ENCODE assay signal across 8 mouse cellular contexts in the genomic region with DNA sequence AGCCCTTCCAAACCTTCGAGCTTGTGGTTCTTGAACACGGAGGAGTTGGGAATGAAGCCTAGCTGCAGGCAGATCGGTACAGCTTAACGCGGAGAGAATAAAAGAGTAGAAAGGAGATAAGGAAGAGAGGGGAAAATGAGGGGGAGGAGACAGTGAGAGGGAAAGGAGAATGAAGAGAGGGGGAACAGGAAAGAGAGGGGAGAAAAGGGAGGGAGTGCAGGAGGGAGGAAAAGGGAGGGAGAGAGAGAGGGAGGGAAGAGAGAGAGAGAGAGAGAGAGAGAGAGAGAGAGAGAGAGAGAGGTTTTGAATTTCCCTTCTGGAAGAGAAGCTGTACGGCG. TPM values are rescaled to one million over a fixed set of nuclear protein-coding genes. Genes with fewer than 3 reads are reported as not detected.
DNase-seq lines count a peak whose midpoint lies in the region; ATAC-seq and TF ChIP-seq lines count a peak whose summit lies in the region.

A gene (plus strand): TSS at position 301 of the 338 bp plus-strand sequence.

- H3K9me3 ChIP-seq in heart, embryonic 11.5 days (replicated peaks; ENCODE audit: control insufficient read depth, low read length), result no peaks in the 10 kb centered on the region
- no peaks in the 10 kb centered on the region for H3K9me3 ChIP-seq in ES-E14 (ENCODE audit: control insufficient read depth, insufficient read depth, low read depth, low read length)
- H3K9me3 ChIP-seq in forebrain, embryonic 16.5 days (ENCODE audit: control insufficient read depth, low read length), result no peaks in the 10 kb centered on the region
- H3K9me3 ChIP-seq in limb, embryonic 15.5 days, result no peaks in the 10 kb centered on the region

- H3K4me2 ChIP-seq in heart, embryonic 11.5 days, result peak within 1 kb of the TSS; percentile 66
- peak within 1 kb of the TSS; percentile 69 for H3K4me2 ChIP-seq in forebrain, embryonic 16.5 days (ENCODE audit: low read length)
- peak within 1 kb of the TSS; percentile 61 for H3K4me2 ChIP-seq in limb, embryonic 15.5 days

- no peak for ATAC-seq in heart, embryonic 11.5 days (replicated peaks; ENCODE audit: insufficient number of reproducible peaks, low FRiP score, low TSS enrichment)
- ATAC-seq in forebrain, embryonic 16.5 days, result no peak; the same call in 1 of the 2 replicates
- ATAC-seq in limb, embryonic 15.5 days (ENCODE audit: insufficient number of reproducible peaks, low FRiP score, low TSS enrichment, low read depth), result no peak

- H3K27me3 ChIP-seq in heart, embryonic 11.5 days (ENCODE audit: control insufficient read depth, insufficient read depth, low read length), result peaks cover 35% of the 10 kb centered on the region
- H3K27me3 ChIP-seq in forebrain, embryonic 16.5 days (replicated peaks; ENCODE audit: control insufficient read depth, insufficient read depth, low read length), result no peaks in the 10 kb centered on the region
- H3K27me3 ChIP-seq in limb, embryonic 15.5 days, result peaks cover 53% of the 10 kb centered on the region

- H3K36me3 ChIP-seq in heart, embryonic 11.5 days (ENCODE audit: control insufficient read depth, insufficient read depth, low read length), result no peaks in the 10 kb centered on the region
- H3K36me3 ChIP-seq in ES-E14 (ENCODE audit: control insufficient read depth, insufficient read depth, low read length, poor library complexity, severe bottlenecking), result no peaks in the 10 kb centered on the region
- no peaks in the 10 kb centered on the region for H3K36me3 ChIP-seq in forebrain, embryonic 16.5 days (ENCODE audit: control insufficient read depth, insufficient read depth)
- H3K36me3 ChIP-seq in limb, embryonic 15.5 days, result no peaks in the 10 kb centered on the region

- 5% methylated on average over 7 of the region's 7 CpGs for WGBS in heart, embryonic 11.5 days (ENCODE audit: insufficient replicate concordance)
- 3% methylated on average over 6 of the region's 7 CpGs for WGBS in forebrain, embryonic 16.5 days
- 6% methylated on average over 5 of the region's 7 CpGs for WGBS in limb, embryonic 15.5 days

- no peak within 1 kb of the TSS for H3K27ac ChIP-seq in heart, embryonic 11.5 days (ENCODE audit: low read depth, low read length)
- H3K27ac ChIP-seq in ES-E14 (ENCODE audit: insufficient read depth, low read depth, low read length, poor library complexity, severe bottlenecking), result no peak within 1 kb of the TSS
- peak within 1 kb of the TSS; percentile 88 for H3K27ac ChIP-seq in forebrain, embryonic 16.5 days (ENCODE audit: low read length)
- H3K27ac ChIP-seq in limb, embryonic 15.5 days, result no peak within 1 kb of the TSS

- H3K9ac ChIP-seq in heart, embryonic 11.5 days (ENCODE audit: low read depth, low read length), result no peak within 1 kb of the TSS
- H3K9ac ChIP-seq in ES-E14 (ENCODE audit: insufficient read depth, low read depth, low read length, poor library complexity, severe bottlenecking), result no peak within 1 kb of the TSS
- peak within 1 kb of the TSS; percentile 80 for H3K9ac ChIP-seq in forebrain, embryonic 16.5 days (replicated peaks; ENCODE audit: low read depth, low read length)
- no peak within 1 kb of the TSS for H3K9ac ChIP-seq in limb, embryonic 15.5 days

- in situ Hi-C loops in ES-E14 (cut with MboI; ENCODE audit: low sequenced_read_pairs in 2 of 2, unreplicated experiment in 2 of 2), result no loop called here

- H3K4me3 ChIP-seq in heart, embryonic 11.5 days (ENCODE audit: low read depth, low read length), result peak within 1 kb of the TSS; percentile 24
- peak within 1 kb of the TSS; percentile 56 to 68 for H3K4me3 ChIP-seq in ES-E14 (ENCODE audit: insufficient read depth in 1 of 2, low read depth in 1 of 2, low read length in 2 of 2, poor library complexity in 1 of 2, severe bottlenecking in 1 of 2)
- H3K4me3 ChIP-seq in forebrain, embryonic 16.5 days (replicated peaks; ENCODE audit: low read length), result peak within 1 kb of the TSS; percentile 62
- peak within 1 kb of the TSS; percentile 33 for H3K4me3 ChIP-seq in limb, embryonic 15.5 days

- no peak for DNase-seq in heart, adult 8-10 months (ENCODE audit: low spot score)
- no peak for DNase-seq in ES-E14 (ENCODE audit: low read depth, low spot score)
- no peak for DNase-seq in spleen, postnatal 14 days (ENCODE audit: low spot score in 2 of 2)
- DNase-seq in cerebellum, postnatal 25 days, result no peak
- DNase-seq in thymus, postnatal 25 days, result no peak

- H3K4me1 ChIP-seq in heart, embryonic 11.5 days (ENCODE audit: control insufficient read depth, insufficient read depth, low read length), result peaks cover 13% of the 10 kb centered on the region
- H3K4me1 ChIP-seq in ES-E14 (ENCODE audit: control insufficient read depth in 2 of 2, insufficient read depth in 2 of 2, low read length in 2 of 2, poor library complexity in 1 of 2), result peaks cover 0 to 7% of the 10 kb centered on the region in 2 experiments; a peak in 1 of 4 replicates
- H3K4me1 ChIP-seq in forebrain, embryonic 16.5 days (replicated peaks; ENCODE audit: control insufficient read depth, insufficient read depth, low read length), result peaks cover 50% of the 10 kb centered on the region
- peaks cover 29% of the 10 kb centered on the region for H3K4me1 ChIP-seq in limb, embryonic 15.5 days

TF ChIP-seq in ES-E14, 5 proteins besides CTCF, POLR2A, EP300 and RAD21:
- TF ChIP-seq MAFK (IDR thresholded peaks at IDR 0.05; ENCODE audit: insufficient read depth, low read depth, low read length) (no peak), ZNF384 (IDR thresholded peaks at IDR 0.05; ENCODE audit: low read depth, low read length) (no peak), HCFC1 (IDR thresholded peaks at IDR 0.05; ENCODE audit: borderline replicate concordance, insufficient read depth, low read length) (no peak), CHD2 (IDR thresholded peaks at IDR 0.05; ENCODE audit: low read depth, low read length) (no peak), ZC3H11A (IDR thresholded peaks at IDR 0.05; ENCODE audit: borderline replicate concordance, low read depth, low read length) (no peak)

RNA-seq across cellular contexts. Expression of the gene that starts here (rescaled TPM):
- polyA plus RNA-seq in heart, embryonic 11.5 days (2014; fragmentation: Nextera tagmentation; extraction: Ambion mirVana), result 2.1 and 3.0 TPM in 2 replicates
- total RNA-seq in heart, adult 8-10 months (2022), result 1 to 10 TPM; 2.0 to 3.0 (median 2.5) TPM
- total RNA-seq in ES-E14 (2012; rRNA removed), result 0.21 and 0.67 TPM in 2 replicates
- 31.8 and 34.3 TPM in 2 replicates for polyA plus RNA-seq in forebrain, embryonic 16.5 days (2015; fragmentation: Nextera tagmentation; extraction: Ambion mirVana)
- polyA plus RNA-seq in limb, embryonic 15.5 days (2015; fragmentation: Nextera tagmentation; extraction: Ambion mirVana), result 3.9 and 4.1 TPM in 2 replicates
